Mouse (Mus musculus): ENCODE results near the gene Dand5. TPM values are rescaled to one million over a fixed set of nuclear protein-coding genes. Genes with fewer than 3 reads are reported as not detected.

Gene Dand5
- total and polyA plus RNA-seq, 2 experiments, result 1.8 to 2.0 TPM

- no peaks in the 10 kb centered on the region for H3K36me3 ChIP-seq (ENCODE audit: control insufficient read depth, insufficient read depth, low read length)
- H3K4me3 ChIP-seq (ENCODE audit: insufficient read depth, low read depth, low read length), result no peak overlapping the region
- H3K79me2 ChIP-seq (ENCODE audit: control insufficient read depth, insufficient read depth, low read length), result no peaks in the 10 kb centered on the region
- H3K9ac ChIP-seq (ENCODE audit: low read depth, low read length), result no peak overlapping the region
- peak; percentile 55 for DNase-seq (ENCODE audit: extremely low read depth, low read depth, low spot score)
- WGBS, result 13% methylated on average over 9 of the region's 9 CpGs
- H3K27me3 ChIP-seq (ENCODE audit: control insufficient read depth, insufficient read depth, low read length), result no peaks in the 10 kb centered on the region
- H3K4me1 ChIP-seq (ENCODE audit: control insufficient read depth, insufficient read depth, low read length), result peaks cover 2% of the 10 kb centered on the region; the same call in 1 of the 2 replicates
- TF ChIP-seq POLR2A (IDR thresholded peaks at IDR 0.05; ENCODE audit: extremely low read depth, insufficient read depth, low read length) (no peak), CTCF (IDR thresholded peaks at IDR 0.05; ENCODE audit: low read depth, low read length) (peak; percentile 99)
- H3K27ac ChIP-seq (replicated peaks; ENCODE audit: insufficient read depth, low read depth, low read length), result no peak overlapping the region
Measured at GRCm38 (mm10) chr8:84815547-84815946, 7.1 kb downstream of the Dand5 start.

GRCm38 (mm10) chr8:84814555-84815441 lies 7.8 kb downstream of the Dand5 start:
- H3K36me3 ChIP-seq (ENCODE audit: control insufficient read depth, insufficient read depth, low read length), result no peaks in the 10 kb centered on the region
- H3K27me3 ChIP-seq (ENCODE audit: control insufficient read depth, insufficient read depth, low read length), result no peaks in the 10 kb centered on the region
- H3K79me2 ChIP-seq (ENCODE audit: control insufficient read depth, insufficient read depth, low read length), result no peaks in the 10 kb centered on the region
- DNase-seq (ENCODE audit: extremely low read depth, low read depth, low spot score), result no peak
- H3K4me3 ChIP-seq (ENCODE audit: insufficient read depth, low read depth, low read length), result no peak overlapping the region
- WGBS, result 53% methylated on average over 19 of the region's 19 CpGs
- TF ChIP-seq POLR2A (IDR thresholded peaks at IDR 0.05; ENCODE audit: extremely low read depth, insufficient read depth, low read length), result no peak
- TF ChIP-seq CTCF (IDR thresholded peaks at IDR 0.05; ENCODE audit: low read depth, low read length), result no peak
- peaks cover 2% of the 10 kb centered on the region; the same call in 1 of the 2 replicates for H3K4me1 ChIP-seq (ENCODE audit: control insufficient read depth, insufficient read depth, low read length)
- no peak overlapping the region for H3K9ac ChIP-seq (ENCODE audit: low read depth, low read length)
- no peak overlapping the region for H3K27ac ChIP-seq (replicated peaks; ENCODE audit: insufficient read depth, low read depth, low read length)

GRCm38 (mm10) chr8:84814240-84814554 lies 8.4 kb downstream of the Dand5 start:
- H3K4me1 ChIP-seq (ENCODE audit: control insufficient read depth, insufficient read depth, low read length), result peaks cover 2% of the 10 kb centered on the region; the same call in 1 of the 2 replicates
- no peak overlapping the region for H3K4me3 ChIP-seq (ENCODE audit: insufficient read depth, low read depth, low read length)
- no peaks in the 10 kb centered on the region for H3K36me3 ChIP-seq (ENCODE audit: control insufficient read depth, insufficient read depth, low read length)
- no peak overlapping the region for H3K27ac ChIP-seq (replicated peaks; ENCODE audit: insufficient read depth, low read depth, low read length)
- WGBS, result 91% methylated on average over 11 of the region's 11 CpGs
- no peaks in the 10 kb centered on the region for H3K27me3 ChIP-seq (ENCODE audit: control insufficient read depth, insufficient read depth, low read length)
- no peak for DNase-seq (ENCODE audit: extremely low read depth, low read depth, low spot score)
- no peak overlapping the region for H3K9ac ChIP-seq (ENCODE audit: low read depth, low read length)
- H3K79me2 ChIP-seq (ENCODE audit: control insufficient read depth, insufficient read depth, low read length), result no peaks in the 10 kb centered on the region
- TF ChIP-seq CTCF (IDR thresholded peaks at IDR 0.05; ENCODE audit: low read depth, low read length) (no peak), POLR2A (IDR thresholded peaks at IDR 0.05; ENCODE audit: extremely low read depth, insufficient read depth, low read length) (no peak)

DNA sequence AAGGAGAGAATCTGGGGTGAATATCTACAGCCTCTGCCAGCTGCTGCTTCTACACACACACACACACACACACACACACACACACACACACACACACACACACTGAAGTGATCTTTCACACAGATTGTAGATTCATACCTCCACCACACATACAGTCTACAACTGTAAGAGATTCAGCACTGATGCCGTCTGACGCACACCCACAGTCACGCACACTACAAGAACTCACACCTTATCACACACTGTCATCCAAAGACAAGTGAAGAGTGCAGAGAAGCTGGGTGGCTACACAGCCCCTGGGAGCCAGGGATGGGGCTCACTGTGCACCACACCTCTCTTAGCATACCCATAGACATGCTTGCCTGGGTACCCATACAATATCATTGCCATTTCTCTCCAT lies 8.8 kb downstream of the Dand5 start:
- no peak overlapping the region for H3K4me3 ChIP-seq (ENCODE audit: insufficient read depth, low read depth, low read length)
- peaks cover 2% of the 10 kb centered on the region; the same call in 1 of the 2 replicates for H3K4me1 ChIP-seq (ENCODE audit: control insufficient read depth, insufficient read depth, low read length)
- H3K36me3 ChIP-seq (ENCODE audit: control insufficient read depth, insufficient read depth, low read length), result no peaks in the 10 kb centered on the region
- 88% methylated on average over 3 of the region's 3 CpGs for WGBS
- TF ChIP-seq POLR2A (IDR thresholded peaks at IDR 0.05; ENCODE audit: extremely low read depth, insufficient read depth, low read length) (no peak), CTCF (IDR thresholded peaks at IDR 0.05; ENCODE audit: low read depth, low read length) (no peak)
- no peaks in the 10 kb centered on the region for H3K79me2 ChIP-seq (ENCODE audit: control insufficient read depth, insufficient read depth, low read length)
- H3K27ac ChIP-seq (replicated peaks; ENCODE audit: insufficient read depth, low read depth, low read length), result no peak overlapping the region
- H3K9ac ChIP-seq (ENCODE audit: low read depth, low read length), result no peak overlapping the region
- no peaks in the 10 kb centered on the region for H3K27me3 ChIP-seq (ENCODE audit: control insufficient read depth, insufficient read depth, low read length)
- no peak for DNase-seq (ENCODE audit: extremely low read depth, low read depth, low spot score)

- WGBS, result 1% methylated on average over 5 of the region's 5 CpGs
- no peaks in the 10 kb centered on the region for H3K36me3 ChIP-seq (ENCODE audit: control insufficient read depth, insufficient read depth, low read length)
- no peak for TF ChIP-seq POLR2A (IDR thresholded peaks at IDR 0.05; ENCODE audit: extremely low read depth, insufficient read depth, low read length)
- TF ChIP-seq CTCF (IDR thresholded peaks at IDR 0.05; ENCODE audit: low read depth, low read length), result peak; percentile 69
- no peaks in the 10 kb centered on the region for H3K27me3 ChIP-seq (ENCODE audit: control insufficient read depth, insufficient read depth, low read length)
- DNase-seq (ENCODE audit: extremely low read depth, low read depth, low spot score), result peak; percentile 35
- H3K79me2 ChIP-seq (ENCODE audit: control insufficient read depth, insufficient read depth, low read length), result no peaks in the 10 kb centered on the region
- no peak overlapping the region for H3K4me3 ChIP-seq (ENCODE audit: insufficient read depth, low read depth, low read length)
- peaks cover 2% of the 10 kb centered on the region; the same call in 1 of the 2 replicates for H3K4me1 ChIP-seq (ENCODE audit: control insufficient read depth, insufficient read depth, low read length)
- no peak overlapping the region for H3K27ac ChIP-seq (replicated peaks; ENCODE audit: insufficient read depth, low read depth, low read length)
- no peak overlapping the region for H3K9ac ChIP-seq (ENCODE audit: low read depth, low read length)
Measured at GRCm38 (mm10) chr8:84813059-84813458, 9.6 kb downstream of the Dand5 start.

- no peaks in the 10 kb centered on the region for H3K27me3 ChIP-seq (ENCODE audit: control insufficient read depth, insufficient read depth, low read length)
- H3K9ac ChIP-seq (ENCODE audit: low read depth, low read length), result no peak overlapping the region
- H3K4me1 ChIP-seq (ENCODE audit: control insufficient read depth, insufficient read depth, low read length), result peaks cover 2% of the 10 kb centered on the region; the same call in 1 of the 2 replicates
- DNase-seq (ENCODE audit: extremely low read depth, low read depth, low spot score), result no peak
- TF ChIP-seq CTCF (IDR thresholded peaks at IDR 0.05; ENCODE audit: low read depth, low read length) (no peak), POLR2A (IDR thresholded peaks at IDR 0.05; ENCODE audit: extremely low read depth, insufficient read depth, low read length) (no peak)
- H3K27ac ChIP-seq (replicated peaks; ENCODE audit: insufficient read depth, low read depth, low read length), result no peak overlapping the region
- H3K4me3 ChIP-seq (ENCODE audit: insufficient read depth, low read depth, low read length), result peak overlapping the region; percentile 31
- H3K79me2 ChIP-seq (ENCODE audit: control insufficient read depth, insufficient read depth, low read length), result no peaks in the 10 kb centered on the region
- WGBS, result 39% methylated on average over 10 of the region's 10 CpGs
- no peaks in the 10 kb centered on the region for H3K36me3 ChIP-seq (ENCODE audit: control insufficient read depth, insufficient read depth, low read length)
Measured at GRCm38 (mm10) chr8:84811303-84811702, 11.3 kb downstream of the Dand5 start.

Measured in liver, adult 2 months (tissue).